Mouse (Mus musculus): Measurements from ENCODE around the gene Khdc3. TPM values are rescaled to one million over a fixed set of nuclear protein-coding genes. Genes with fewer than 3 reads are reported as not detected.
"Not testable (repeated sequence)": the region's sequence is repeated elsewhere in the genome, so short reads cannot be mapped to it uniquely, and the experiment has no call there.

Gene Khdc3
- polyA plus RNA-seq, 1 experiment from 2014 or later, result not detected

DNA sequence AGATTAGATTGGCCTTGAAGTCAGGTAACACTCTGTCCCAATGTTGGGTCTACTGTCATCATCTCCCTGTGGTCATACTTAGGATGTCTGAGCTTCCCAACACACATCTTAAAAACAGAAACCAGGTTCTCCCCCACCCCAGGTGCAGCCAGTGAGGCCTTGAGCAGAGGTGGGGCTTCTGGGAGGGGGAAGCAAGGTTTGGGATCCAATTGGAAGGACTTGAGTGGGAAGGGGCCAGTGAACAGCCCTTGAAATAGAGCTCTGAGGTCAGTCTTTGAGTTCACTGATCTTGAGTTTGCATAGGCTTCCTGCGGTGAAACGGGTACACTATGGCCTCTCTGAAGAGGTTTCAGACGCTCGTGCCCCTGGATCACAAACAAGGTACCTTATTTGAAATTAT is 545 bp downstream of the Khdc3 start, which contains the start of gene Gm20509:
TSS of gene Gm20509 (plus strand) at position 290 of the 400 bp plus-strand sequence.
- ATAC-seq (ENCODE audit: extremely low read depth, insufficient number of reproducible peaks, low FRiP score, low TSS enrichment), result no peak
- WGBS, result 89% methylated on average over 4 of the region's 4 CpGs

DNA sequence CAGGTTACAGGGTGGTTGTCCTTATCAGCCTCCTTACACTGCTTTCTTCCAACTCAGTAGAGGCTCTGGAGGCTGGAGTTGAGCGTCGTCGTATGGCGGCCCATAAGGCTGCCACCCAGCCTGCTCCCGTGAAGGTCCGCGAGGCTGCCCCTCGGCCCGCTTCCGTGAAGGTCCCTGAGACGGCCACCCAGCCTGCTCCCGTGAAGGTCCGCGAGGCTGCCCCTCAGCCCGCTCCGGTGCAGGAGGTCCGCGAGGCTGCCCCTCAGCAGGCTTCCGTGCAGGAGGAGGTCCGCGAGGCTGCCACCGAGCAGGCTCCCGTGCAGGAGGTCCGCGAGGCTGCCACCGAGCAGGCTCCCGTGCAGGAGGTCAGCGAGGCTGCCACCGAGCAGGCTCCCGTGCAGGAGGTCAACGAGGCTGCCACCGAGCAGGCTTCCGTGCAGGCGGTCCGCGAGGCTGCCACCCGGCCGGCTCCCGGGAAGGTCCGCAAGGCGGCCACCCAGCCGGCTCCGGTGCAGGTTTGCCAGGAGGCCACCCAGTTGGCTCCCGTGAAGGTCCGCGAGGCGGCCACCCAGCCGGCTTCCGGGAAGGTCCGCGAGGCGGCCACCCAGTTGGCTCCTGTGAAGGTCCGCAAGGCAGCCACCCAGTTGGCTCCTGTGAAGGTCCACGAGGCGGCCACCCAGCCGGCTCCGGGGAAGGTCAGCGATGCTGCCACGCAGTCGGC is 1.7 kb downstream of the Khdc3 start:
- Histone ChIP-seq H3K4me3 (peak overlapping the region; percentile 54), H3K27me3 (replicated peaks) (peaks cover 62% of the 10 kb centered on the region), H3K9me3 (no peaks in the 10 kb centered on the region), H3K4me2 (peak overlapping the region; percentile 90), H3K36me3 (no peaks in the 10 kb centered on the region), H3K27ac (replicated peaks) (no peak overlapping the region), H3K9ac (peak overlapping the region; percentile 79), H3K4me1 (peaks cover 9% of the 10 kb centered on the region)
- WGBS, result 4% methylated on average over 60 of the region's 60 CpGs
- ATAC-seq (ENCODE audit: extremely low read depth, insufficient number of reproducible peaks, low FRiP score, low TSS enrichment), result no peak

More for the DNA sequence above, 545 bp downstream of the Khdc3 start, which contains the start of gene Gm20509:
- Histone ChIP-seq H3K27ac (replicated peaks) (no peak within 1 kb of the TSS), H3K9me3 (no peaks in the 10 kb centered on the region), H3K36me3 (no peaks in the 10 kb centered on the region), H3K4me1 (peaks cover 9% of the 10 kb centered on the region), H3K27me3 (replicated peaks) (peaks cover 59% of the 10 kb centered on the region), H3K4me2 (peak within 1 kb of the TSS; percentile 90), H3K4me3 (peak within 1 kb of the TSS; percentile 54), H3K9ac (peak within 1 kb of the TSS; percentile 79)

DNA sequence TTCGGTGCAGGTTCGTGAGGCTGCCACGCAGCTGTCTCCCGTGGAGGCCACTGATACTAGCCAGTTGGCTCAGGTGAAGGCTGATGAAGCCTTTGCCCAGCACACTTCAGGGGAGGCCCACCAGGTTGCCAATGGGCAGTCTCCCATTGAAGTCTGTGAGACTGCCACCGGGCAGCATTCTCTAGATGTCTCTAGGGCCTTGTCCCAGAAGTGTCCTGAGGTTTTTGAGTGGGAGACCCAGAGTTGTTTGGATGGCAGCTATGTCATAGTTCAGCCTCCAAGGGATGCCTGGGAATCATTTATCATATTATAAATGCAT is 2.2 kb downstream of the Khdc3 start:
- peaks cover 62% of the 10 kb centered on the region for H3K27me3 ChIP-seq (replicated peaks)
- H3K4me2 ChIP-seq, result peak overlapping the region; percentile 90
- 30% methylated on average over 5 of the region's 5 CpGs for WGBS
- H3K27ac ChIP-seq (replicated peaks), result no peak overlapping the region
- peaks cover 9% of the 10 kb centered on the region for H3K4me1 ChIP-seq
- H3K36me3 ChIP-seq, result no peaks in the 10 kb centered on the region
- peak overlapping the region; percentile 79 for H3K9ac ChIP-seq
- no peaks in the 10 kb centered on the region for H3K9me3 ChIP-seq
- ATAC-seq (ENCODE audit: extremely low read depth, insufficient number of reproducible peaks, low FRiP score, low TSS enrichment), result no peak
- peak overlapping the region; percentile 54 for H3K4me3 ChIP-seq

DNA sequence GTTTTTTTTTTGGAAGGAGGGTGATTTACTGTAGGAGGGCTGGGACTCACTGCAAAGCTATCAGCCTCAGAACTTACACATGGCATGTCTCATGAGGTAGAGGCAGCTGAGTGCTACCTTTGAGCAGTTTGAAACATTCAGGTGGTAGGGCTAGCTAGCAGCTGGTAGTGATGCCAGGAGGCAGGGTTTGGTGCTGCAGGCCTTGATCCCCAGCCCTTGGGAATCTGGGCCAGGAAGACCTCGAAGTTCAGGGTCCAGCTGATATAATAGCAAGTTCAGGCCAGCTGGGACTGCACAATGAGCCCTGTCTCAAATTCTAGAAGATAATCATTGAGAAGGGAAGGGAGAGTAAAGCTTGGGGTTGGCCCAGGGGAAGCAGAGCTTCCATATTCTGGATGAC is 3.5 kb downstream of the Khdc3 start:
- 53% methylated on average over 1 of the region's 1 CpGs for WGBS
- H3K9me3 ChIP-seq, result no peaks in the 10 kb centered on the region
- no peak overlapping the region for H3K4me3 ChIP-seq
- H3K4me2 ChIP-seq, result no peak overlapping the region
- peaks cover 9% of the 10 kb centered on the region for H3K4me1 ChIP-seq
- no peak for ATAC-seq (ENCODE audit: extremely low read depth, insufficient number of reproducible peaks, low FRiP score, low TSS enrichment)
- H3K9ac ChIP-seq, result no peak overlapping the region
- no peak overlapping the region for H3K27ac ChIP-seq (replicated peaks)
- H3K27me3 ChIP-seq (replicated peaks), result peaks cover 62% of the 10 kb centered on the region
- no peaks in the 10 kb centered on the region for H3K36me3 ChIP-seq

DNA sequence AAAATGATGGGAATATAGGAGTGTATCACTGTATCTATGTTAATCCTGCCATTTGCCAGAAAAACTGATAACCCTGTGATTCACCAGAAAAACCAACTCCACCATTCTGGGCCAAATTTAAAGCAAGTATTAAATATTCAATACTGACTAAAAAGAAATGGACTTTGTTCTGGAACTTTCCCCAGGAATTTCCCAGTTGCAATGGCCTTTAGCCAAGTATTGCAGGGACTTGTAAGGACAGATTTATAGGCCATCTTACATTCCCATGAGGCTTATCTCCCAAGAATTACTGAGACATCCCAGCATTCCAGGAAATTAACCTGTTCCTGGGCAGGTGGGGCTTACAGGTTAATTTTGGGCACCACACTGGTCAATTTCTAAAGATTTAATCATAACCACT is 4.1 kb downstream of the Khdc3 start:
- Histone ChIP-seq H3K36me3 (no peaks in the 10 kb centered on the region), H3K9ac (no peak overlapping the region)
- no peak for ATAC-seq (ENCODE audit: extremely low read depth, insufficient number of reproducible peaks, low FRiP score, low TSS enrichment)

DNA sequence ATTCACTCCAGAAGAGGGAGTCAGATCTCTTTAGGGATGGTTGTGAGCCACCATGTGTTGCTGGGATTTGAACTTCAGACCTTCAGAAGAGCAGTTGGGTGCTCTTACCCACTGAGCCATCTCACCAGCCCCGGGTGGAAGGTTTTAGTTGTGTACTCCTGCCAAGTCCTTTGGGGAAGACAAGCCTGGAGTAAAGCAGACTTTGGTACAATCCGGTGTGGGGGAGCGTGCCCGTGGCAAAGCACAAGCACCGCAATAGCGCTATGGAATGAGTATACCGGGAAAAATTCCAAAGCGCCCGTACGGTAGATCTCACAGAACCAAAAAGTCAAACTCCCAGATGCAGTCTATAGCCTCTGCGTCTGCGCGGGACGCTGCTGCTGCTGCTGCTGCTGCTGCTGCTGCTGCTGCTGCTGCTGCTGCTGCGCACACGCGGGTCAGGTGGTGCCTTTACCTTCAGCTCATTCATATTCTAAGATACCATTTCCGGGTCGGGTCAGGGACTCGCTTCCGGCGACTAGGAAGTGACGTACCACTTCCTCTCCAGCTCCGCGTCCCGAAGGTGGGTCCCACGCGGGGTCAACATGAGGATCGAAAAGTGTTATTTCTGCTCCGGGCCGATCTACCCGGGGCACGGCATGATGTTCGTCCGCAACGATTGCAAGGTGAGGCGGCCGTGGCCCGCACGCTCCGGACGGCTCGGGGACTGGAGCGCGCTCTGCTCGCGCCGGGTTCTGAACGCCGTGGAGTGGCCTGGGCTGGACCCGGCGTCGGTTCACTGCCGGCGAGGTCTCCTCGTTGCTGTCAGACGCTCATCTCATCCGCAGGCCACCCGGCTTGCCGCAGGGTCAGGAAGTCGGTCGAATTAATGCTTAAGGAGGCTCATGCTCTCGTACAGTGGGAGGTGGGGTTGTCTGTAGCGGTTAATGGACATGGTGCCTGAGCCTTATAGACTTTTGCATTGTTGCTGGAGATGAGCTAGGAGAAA is 11.6 kb downstream of the Khdc3 start, which contains the start of gene Rsl24d1:
TSS of gene Rsl24d1 (plus strand) at position 508 of the 988 bp plus-strand sequence.
- H3K4me1 ChIP-seq, result peaks cover 13% of the 10 kb centered on the region
- peak within 1 kb of the TSS; percentile 72 for H3K4me3 ChIP-seq
- H3K27ac ChIP-seq (replicated peaks), result peak within 1 kb of the TSS; percentile 72
- peak; percentile 80 for ATAC-seq (ENCODE audit: extremely low read depth, insufficient number of reproducible peaks, low FRiP score, low TSS enrichment)
- peaks cover 32% of the 10 kb centered on the region for H3K36me3 ChIP-seq
- H3K9me3 ChIP-seq, result no peaks in the 10 kb centered on the region
- H3K9ac ChIP-seq, result peak within 1 kb of the TSS; percentile 86
- H3K27me3 ChIP-seq (replicated peaks), result no peaks in the 10 kb centered on the region
- WGBS, result under 1% methylated on average over 64 of the region's 64 CpGs
- H3K4me2 ChIP-seq, result peak within 1 kb of the TSS; percentile 74

More for the DNA sequence above, 4.1 kb downstream of the Khdc3 start:
- no peak overlapping the region for H3K27ac ChIP-seq (replicated peaks)
- H3K27me3 ChIP-seq (replicated peaks), result peaks cover 62% of the 10 kb centered on the region
- H3K4me2 ChIP-seq, result no peak overlapping the region
- peaks cover 9% of the 10 kb centered on the region for H3K4me1 ChIP-seq
- H3K4me3 ChIP-seq, result no peak overlapping the region
- H3K9me3 ChIP-seq, result no peaks in the 10 kb centered on the region

DNA sequence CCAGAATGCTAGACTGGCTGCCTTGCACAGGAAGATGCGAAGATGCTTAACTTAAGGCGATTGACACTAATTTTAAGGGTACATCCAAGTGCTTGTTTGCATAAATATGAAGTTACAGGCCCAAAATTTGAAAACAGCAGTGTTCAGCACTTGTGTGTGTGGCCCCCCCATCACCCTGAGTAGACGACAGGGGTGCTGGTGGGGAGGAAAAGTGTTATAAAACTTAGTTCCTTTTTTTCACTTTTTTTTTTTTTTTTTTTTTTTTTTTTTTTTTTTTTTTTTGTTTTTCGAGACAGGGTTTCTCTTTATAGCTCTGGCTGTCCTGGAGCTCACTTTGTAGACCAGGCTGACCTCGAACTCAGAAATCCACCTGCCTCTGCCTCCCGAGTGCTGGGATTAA is 15.1 kb downstream of the Khdc3 start:
- peaks cover 65% of the 10 kb centered on the region for H3K36me3 ChIP-seq
- WGBS, result 96% methylated on average over 5 of the region's 6 CpGs
- H3K9ac ChIP-seq; H3K27me3 ChIP-seq (replicated peaks); H3K27ac ChIP-seq (replicated peaks); H3K4me3 ChIP-seq; ATAC-seq (ENCODE audit: extremely low read depth, insufficient number of reproducible peaks, low FRiP score, low TSS enrichment); H3K4me2 ChIP-seq; H3K9me3 ChIP-seq: not testable (repeated sequence)
- peaks cover 13% of the 10 kb centered on the region for H3K4me1 ChIP-seq

DNA sequence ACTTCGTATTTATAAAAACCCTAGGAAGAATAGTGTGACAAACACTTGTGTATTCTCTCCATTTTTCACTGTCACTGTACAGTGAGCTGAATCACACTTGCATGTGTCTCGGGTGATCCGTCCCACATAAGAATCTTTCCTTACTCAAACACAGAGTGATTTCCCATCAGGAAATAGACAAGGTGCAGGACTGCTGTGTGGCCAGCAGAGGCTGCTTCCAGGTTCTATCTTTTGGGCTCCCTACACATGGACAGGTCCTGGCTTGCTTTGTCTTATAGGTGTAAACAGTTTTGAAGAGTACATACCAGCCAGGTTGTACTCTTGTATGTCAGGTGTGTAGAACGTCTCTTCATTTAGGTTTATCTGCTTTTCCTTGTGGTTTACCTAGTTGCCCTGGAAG is 16.4 kb downstream of the Khdc3 start:
- 82% methylated on average over 4 of the region's 4 CpGs for WGBS
- Histone ChIP-seq H3K9ac (no peak overlapping the region), H3K4me3 (no peak overlapping the region), H3K27ac (replicated peaks) (no peak overlapping the region), H3K4me2 (no peak overlapping the region), H3K4me1 (peaks cover 8% of the 10 kb centered on the region), H3K36me3 (peaks cover 78% of the 10 kb centered on the region), H3K9me3 (no peaks in the 10 kb centered on the region), H3K27me3 (replicated peaks) (no peaks in the 10 kb centered on the region)
- ATAC-seq (ENCODE audit: extremely low read depth, insufficient number of reproducible peaks, low FRiP score, low TSS enrichment), result no peak

DNA sequence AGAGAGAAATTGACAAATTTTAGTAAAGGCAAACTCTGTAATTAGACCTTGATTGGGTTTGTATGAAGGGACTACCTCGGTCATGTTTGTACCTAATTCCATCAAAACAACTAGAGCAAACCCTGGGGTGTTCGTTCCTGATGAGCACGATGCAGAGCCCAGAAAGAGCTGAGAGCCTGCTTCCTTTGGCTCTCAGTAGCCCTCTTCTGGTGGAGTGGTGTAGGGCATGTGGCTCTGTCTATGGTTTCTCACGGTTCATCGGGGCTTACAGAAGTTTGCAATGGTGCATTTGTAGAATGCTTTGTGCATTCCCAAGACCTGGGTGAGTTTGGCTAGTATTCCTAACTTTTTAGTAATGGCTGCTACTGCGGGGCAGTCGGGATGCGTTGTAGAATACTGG is 20.1 kb downstream of the Khdc3 start:
- 69% methylated on average over 8 of the region's 8 CpGs for WGBS
- ATAC-seq (ENCODE audit: extremely low read depth, insufficient number of reproducible peaks, low FRiP score, low TSS enrichment), result no peak
- H3K4me1 ChIP-seq, result no peaks in the 10 kb centered on the region
- no peak overlapping the region for H3K4me3 ChIP-seq
- no peaks in the 10 kb centered on the region for H3K27me3 ChIP-seq (replicated peaks)
- peaks cover 94% of the 10 kb centered on the region for H3K36me3 ChIP-seq
- H3K9me3 ChIP-seq, result no peaks in the 10 kb centered on the region
- no peak overlapping the region for H3K9ac ChIP-seq
- no peak overlapping the region for H3K4me2 ChIP-seq
- H3K27ac ChIP-seq (replicated peaks), result no peak overlapping the region

DNA sequence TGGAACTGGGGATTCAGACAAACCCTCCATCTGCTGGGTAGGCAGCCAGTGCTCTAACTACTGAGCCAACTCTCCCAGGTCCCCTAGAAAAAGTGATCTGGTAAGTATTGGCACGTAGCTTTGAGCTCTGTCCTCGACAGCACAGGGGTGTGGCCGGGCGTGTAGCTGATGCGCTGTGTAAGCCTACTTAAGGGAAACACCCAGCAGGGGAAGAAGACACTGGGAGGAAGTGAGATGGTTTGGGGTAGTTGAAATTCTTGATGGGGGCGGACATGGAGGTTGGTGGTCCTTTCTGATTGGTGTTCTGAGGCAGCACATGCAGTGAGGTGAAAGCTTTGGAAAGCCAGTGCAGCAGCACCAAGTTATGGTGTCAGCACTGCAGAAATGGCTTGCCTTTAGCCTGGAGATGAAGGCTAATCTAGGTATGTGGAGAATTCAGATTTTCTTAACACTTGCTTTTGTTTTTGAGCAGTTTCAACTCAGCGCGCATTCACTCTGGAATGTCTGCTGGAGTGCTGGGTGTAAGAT is 23.5 kb downstream of the Khdc3 start:
- H3K36me3 ChIP-seq, result peaks cover 98% of the 10 kb centered on the region
- 87% methylated on average over 8 of the region's 8 CpGs for WGBS

DNA sequence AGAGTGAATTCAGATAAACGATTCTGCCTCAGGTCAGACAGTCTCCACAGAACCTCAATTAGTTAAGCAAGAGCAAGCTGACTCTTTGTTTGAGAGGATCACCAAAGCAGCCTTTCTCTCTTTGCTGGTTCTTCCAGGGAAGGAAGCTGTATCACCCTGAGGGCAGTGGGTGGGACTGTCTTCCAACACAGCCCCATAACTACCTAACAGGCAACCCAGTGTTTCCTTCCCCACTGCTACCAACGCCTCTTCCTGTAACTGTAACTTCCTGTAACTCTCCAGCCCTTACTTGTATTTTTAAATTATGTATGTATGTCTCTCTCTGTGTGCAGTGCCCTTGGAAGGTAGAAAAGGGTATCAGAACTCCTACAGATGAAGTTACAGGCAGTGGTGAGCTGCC is 25.8 kb downstream of the Khdc3 start:
- H3K27me3 ChIP-seq (replicated peaks), result no peaks in the 10 kb centered on the region
- no peaks in the 10 kb centered on the region for H3K9me3 ChIP-seq
- no peak overlapping the region for H3K9ac ChIP-seq
- no peak overlapping the region for H3K27ac ChIP-seq (replicated peaks)
- no peak overlapping the region for H3K4me3 ChIP-seq
- no peak overlapping the region for H3K4me2 ChIP-seq
- 83% methylated on average over 2 of the region's 2 CpGs for WGBS
- no peak for ATAC-seq (ENCODE audit: extremely low read depth, insufficient number of reproducible peaks, low FRiP score, low TSS enrichment)
- peaks cover 82% of the 10 kb centered on the region for H3K36me3 ChIP-seq
- H3K4me1 ChIP-seq, result no peaks in the 10 kb centered on the region

More for the DNA sequence above, 23.5 kb downstream of the Khdc3 start:
- Histone ChIP-seq H3K27ac (replicated peaks) (no peak overlapping the region), H3K9me3 (no peaks in the 10 kb centered on the region), H3K4me3 (no peak overlapping the region), H3K9ac (no peak overlapping the region), H3K4me1 (no peaks in the 10 kb centered on the region), H3K4me2 (no peak overlapping the region), H3K27me3 (replicated peaks) (no peaks in the 10 kb centered on the region)
- no peak for ATAC-seq (ENCODE audit: extremely low read depth, insufficient number of reproducible peaks, low FRiP score, low TSS enrichment)

Measured in heart, embryonic 13.5 days (tissue).